Mouse (Mus musculus): ENCODE results near the gene Scp2.

DNA sequence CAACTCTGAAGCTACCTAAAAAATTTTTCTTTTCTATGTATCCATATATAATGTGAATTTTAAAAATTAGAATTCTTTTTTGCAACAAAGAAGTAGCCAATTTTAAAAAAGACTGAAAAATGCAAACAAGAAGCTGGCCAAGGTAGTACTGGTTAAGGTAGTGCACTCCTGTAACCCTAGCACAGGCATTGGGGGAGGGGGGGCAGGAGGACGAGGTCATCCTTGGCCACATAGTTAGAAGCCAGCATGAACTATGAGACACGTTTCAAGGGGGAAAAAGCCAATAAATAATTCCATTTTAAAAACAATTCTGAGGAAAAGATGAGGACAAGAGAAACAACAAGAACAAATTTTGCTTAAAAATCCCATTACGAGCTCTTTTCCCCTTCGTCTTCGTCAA is 82.3 kb downstream of the Scp2 start:
- no peak for TF ChIP-seq EP300 (IDR thresholded peaks at IDR 0.05)
- TF ChIP-seq CTCF (IDR thresholded peaks at IDR 0.05) = no peak

Measured in lung, postnatal 0 days (tissue).